Mouse (Mus musculus): ENCODE measurements around the gene Prepl. TPM values are rescaled to one million over a fixed set of nuclear protein-coding genes. Genes with fewer than 3 reads are reported as not detected.

The Prepl gene
- polyA plus RNA-seq, 1 experiment, result not detected

DNA sequence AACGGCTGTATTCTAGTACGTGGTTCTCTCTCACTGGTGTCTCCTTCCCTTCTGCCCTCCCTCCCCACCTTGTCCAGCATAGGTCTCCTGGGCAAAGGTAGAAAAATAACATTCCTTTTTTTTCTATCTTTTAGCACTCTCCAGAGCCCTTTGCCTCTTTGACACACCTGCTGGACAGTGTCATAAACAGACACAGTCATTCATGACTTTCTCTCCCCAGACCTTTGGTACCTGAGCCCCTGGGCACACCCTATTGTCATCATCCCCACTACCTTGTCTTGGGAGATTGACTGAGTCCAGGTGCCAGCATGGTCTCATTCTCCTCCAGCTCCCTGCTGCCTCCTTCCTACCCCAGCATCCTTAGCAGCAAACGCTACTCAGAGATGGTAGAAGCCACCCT, 57.0 kb downstream of the Prepl start:
- Histone ChIP-seq H3K27ac (ENCODE audit: insufficient read depth, low read depth, low read length) (no peak overlapping the region), H3K4me1 (ENCODE audit: control insufficient read depth, insufficient read depth, low read length) (peaks cover 9% of the 10 kb centered on the region), H3K4me3 (ENCODE audit: insufficient read depth, low read depth, low read length) (no peak overlapping the region)
- TF ChIP-seq POLR2A (IDR thresholded peaks at IDR 0.05; ENCODE audit: insufficient read depth, low read depth, low read length) (no peak), CTCF (IDR thresholded peaks at IDR 0.05; ENCODE audit: insufficient read depth, low read depth, low read length) (no peak)
- WGBS, result 80% methylated on average over 3 of the region's 3 CpGs

DNA sequence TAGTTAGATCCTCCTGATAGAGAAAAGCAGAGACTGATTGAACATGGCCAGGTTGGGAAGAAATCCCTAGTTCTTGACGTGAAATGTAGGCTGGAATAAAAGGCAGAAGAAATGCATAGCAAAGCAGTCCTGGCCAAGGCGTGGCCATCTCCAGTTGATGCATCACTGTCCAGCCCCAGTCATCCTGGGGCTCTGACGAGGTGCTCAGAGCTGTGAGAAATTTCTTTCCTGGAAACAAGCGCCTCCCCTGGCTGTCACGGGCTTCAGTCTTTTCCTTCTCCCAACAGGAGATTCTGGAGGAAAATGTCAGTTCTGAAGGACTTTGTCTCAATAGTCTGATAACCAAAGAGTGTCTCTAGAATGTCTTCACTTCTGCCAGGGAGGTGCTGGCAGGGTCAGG, 59.4 kb downstream of the Prepl start:
- no peak overlapping the region for H3K27ac ChIP-seq (ENCODE audit: insufficient read depth, low read depth, low read length)
- 78% methylated on average over 5 of the region's 5 CpGs for WGBS
- TF ChIP-seq POLR2A (IDR thresholded peaks at IDR 0.05; ENCODE audit: insufficient read depth, low read depth, low read length) (no peak), CTCF (IDR thresholded peaks at IDR 0.05; ENCODE audit: insufficient read depth, low read depth, low read length) (no peak)
- H3K4me1 ChIP-seq (ENCODE audit: control insufficient read depth, insufficient read depth, low read length), result peaks cover 9% of the 10 kb centered on the region
- no peak overlapping the region for H3K4me3 ChIP-seq (ENCODE audit: insufficient read depth, low read depth, low read length)

DNA sequence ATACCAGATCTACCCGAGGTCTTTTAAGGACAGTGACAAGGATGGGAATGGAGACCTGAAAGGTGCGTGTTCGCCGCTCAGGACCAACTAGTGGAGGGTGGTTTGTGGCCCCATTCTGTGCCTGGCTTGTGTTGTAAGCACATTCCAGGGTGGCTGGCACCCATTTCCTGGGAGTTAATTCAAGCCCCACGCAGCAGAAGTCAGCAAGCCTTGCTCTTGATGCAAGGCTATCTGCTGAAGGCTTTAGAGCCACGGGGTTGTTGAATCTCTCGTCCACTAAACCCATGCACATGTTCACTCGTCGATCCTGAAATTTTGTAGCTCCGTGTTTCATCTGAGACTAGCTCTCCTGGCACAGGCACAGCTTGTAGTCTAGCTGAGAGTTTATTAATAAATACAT, 61.2 kb downstream of the Prepl start:
- Histone ChIP-seq H3K4me1 (ENCODE audit: control insufficient read depth, insufficient read depth, low read length) (peaks cover 4% of the 10 kb centered on the region; the same call in 1 of the 2 replicates), H3K27ac (ENCODE audit: insufficient read depth, low read depth, low read length) (no peak overlapping the region), H3K4me3 (ENCODE audit: insufficient read depth, low read depth, low read length) (no peak overlapping the region)
- WGBS, result 89% methylated on average over 10 of the region's 10 CpGs
- TF ChIP-seq CTCF (IDR thresholded peaks at IDR 0.05; ENCODE audit: insufficient read depth, low read depth, low read length) (no peak), POLR2A (IDR thresholded peaks at IDR 0.05; ENCODE audit: insufficient read depth, low read depth, low read length) (no peak)

DNA sequence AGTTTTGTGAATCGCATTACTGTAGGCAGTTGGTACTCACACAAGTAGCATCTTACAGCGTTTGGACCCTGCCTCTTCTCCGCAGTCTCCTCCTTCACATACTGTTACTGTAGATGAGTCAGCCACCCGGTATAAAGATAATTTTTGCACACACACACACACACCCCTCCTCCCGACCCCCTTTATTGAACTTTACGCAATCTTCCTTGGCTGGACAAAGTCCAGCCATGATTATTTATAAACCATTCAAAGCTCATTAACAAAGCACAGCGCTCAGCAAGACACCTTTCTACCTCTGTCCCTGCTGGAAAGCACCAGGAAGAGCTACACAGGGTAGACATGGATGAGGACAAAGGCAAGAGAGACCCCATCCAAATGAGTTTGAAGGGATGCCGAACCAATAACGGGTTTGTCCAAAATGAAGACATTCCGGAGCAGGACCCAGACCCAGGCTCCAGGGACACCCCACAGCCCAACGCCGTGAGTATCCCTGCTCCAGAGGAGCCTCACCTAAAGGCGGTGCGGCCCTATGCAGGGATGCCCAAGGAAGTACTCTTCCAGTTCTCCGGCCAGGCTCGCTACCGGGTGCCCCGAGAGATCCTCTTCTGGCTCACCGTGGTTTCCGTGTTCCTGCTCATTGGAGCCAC, 61.8 kb downstream of the Prepl start, which contains the start of gene Slc3a1:
Slc3a1 (plus strand) TSS at position 284 of the 647 bp plus-strand sequence.
- TF ChIP-seq CTCF (IDR thresholded peaks at IDR 0.05; ENCODE audit: insufficient read depth, low read depth, low read length), result no peak
- TF ChIP-seq POLR2A (IDR thresholded peaks at IDR 0.05; ENCODE audit: insufficient read depth, low read depth, low read length), result no peak
- H3K27ac ChIP-seq (ENCODE audit: insufficient read depth, low read depth, low read length), result no peak within 1 kb of the TSS
- H3K4me3 ChIP-seq (ENCODE audit: insufficient read depth, low read depth, low read length), result no peak within 1 kb of the TSS
- 63% methylated on average over 20 of the region's 20 CpGs for WGBS
- peaks cover 4% of the 10 kb centered on the region; the same call in 1 of the 2 replicates for H3K4me1 ChIP-seq (ENCODE audit: control insufficient read depth, insufficient read depth, low read length)

DNA sequence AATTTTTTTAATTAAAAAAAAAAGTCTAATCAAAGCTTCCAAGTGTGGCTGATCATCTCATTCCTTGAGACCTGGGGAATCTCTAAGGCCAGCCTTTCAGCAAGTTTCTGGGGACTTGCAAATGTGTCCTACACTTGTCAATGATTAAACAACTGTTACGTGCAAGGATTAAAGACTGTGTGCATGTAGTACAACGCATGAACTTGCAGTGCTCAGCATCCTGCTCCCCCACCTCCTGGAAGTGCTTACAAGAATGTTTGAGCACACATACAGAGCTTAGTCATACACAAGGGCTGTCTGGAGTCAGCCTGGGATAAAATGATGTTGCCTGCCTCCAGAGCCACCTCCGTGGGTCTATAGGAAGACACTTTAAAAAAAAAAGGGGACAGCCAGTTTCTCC, 62.8 kb downstream of the Prepl start:
- TF ChIP-seq CTCF (IDR thresholded peaks at IDR 0.05; ENCODE audit: insufficient read depth, low read depth, low read length) (no peak), POLR2A (IDR thresholded peaks at IDR 0.05; ENCODE audit: insufficient read depth, low read depth, low read length) (no peak)
- Histone ChIP-seq H3K27ac (ENCODE audit: insufficient read depth, low read depth, low read length) (no peak overlapping the region), H3K4me1 (ENCODE audit: control insufficient read depth, insufficient read depth, low read length) (peaks cover 4% of the 10 kb centered on the region; the same call in 1 of the 2 replicates), H3K4me3 (ENCODE audit: insufficient read depth, low read depth, low read length) (no peak overlapping the region)
- WGBS, result 64% methylated on average over 3 of the region's 3 CpGs

DNA sequence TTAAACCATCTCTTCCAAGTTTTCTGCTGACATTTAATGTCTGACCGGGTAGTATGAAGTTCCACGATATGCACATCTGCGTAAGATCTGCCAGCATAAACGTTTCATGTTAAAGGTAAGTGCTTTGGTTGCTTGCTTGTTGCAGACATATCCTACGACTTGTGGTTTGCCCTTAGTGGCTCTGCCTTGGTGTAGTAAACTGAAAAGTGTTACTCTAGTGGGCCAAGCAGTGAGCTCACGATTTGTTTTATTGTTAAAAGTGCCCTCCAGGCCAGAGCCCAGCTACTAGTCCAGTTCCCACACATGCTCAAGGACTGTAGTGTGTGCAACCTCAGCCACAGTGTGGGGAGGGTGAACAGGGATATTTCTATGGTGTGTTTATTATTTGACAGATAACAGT, 63.6 kb downstream of the Prepl start:
- Histone ChIP-seq H3K4me1 (ENCODE audit: control insufficient read depth, insufficient read depth, low read length) (peaks cover 4% of the 10 kb centered on the region; the same call in 1 of the 2 replicates), H3K4me3 (ENCODE audit: insufficient read depth, low read depth, low read length) (no peak overlapping the region), H3K27ac (ENCODE audit: insufficient read depth, low read depth, low read length) (no peak overlapping the region)
- TF ChIP-seq POLR2A (IDR thresholded peaks at IDR 0.05; ENCODE audit: insufficient read depth, low read depth, low read length), result no peak
- TF ChIP-seq CTCF (IDR thresholded peaks at IDR 0.05; ENCODE audit: insufficient read depth, low read depth, low read length), result no peak
- WGBS, result 86% methylated on average over 6 of the region's 6 CpGs

DNA sequence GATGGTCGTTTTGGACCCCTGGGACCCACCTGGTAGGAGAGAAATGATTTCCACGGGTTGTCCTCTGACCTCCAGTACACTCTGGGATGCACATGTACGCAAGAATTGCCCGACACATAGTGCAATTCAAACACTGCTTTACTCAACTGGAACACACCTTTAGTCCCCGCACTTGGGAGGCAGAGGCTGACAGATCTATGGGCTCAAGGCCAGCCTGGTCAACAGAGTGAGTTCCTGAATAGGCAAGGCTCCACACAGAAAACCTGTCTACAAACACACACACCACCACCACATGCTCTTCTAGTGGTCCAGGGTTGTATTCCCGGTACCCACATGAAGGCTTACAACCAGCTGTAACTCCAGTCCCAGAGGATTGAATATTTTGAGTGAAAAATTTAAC, 64.9 kb downstream of the Prepl start:
- Histone ChIP-seq H3K4me1 (ENCODE audit: control insufficient read depth, insufficient read depth, low read length) (peaks cover 4% of the 10 kb centered on the region; the same call in 1 of the 2 replicates), H3K27ac (ENCODE audit: insufficient read depth, low read depth, low read length) (no peak overlapping the region), H3K4me3 (ENCODE audit: insufficient read depth, low read depth, low read length) (no peak overlapping the region)
- WGBS, result 94% methylated on average over 6 of the region's 6 CpGs
- no peak for TF ChIP-seq POLR2A (IDR thresholded peaks at IDR 0.05; ENCODE audit: insufficient read depth, low read depth, low read length)
- no peak for TF ChIP-seq CTCF (IDR thresholded peaks at IDR 0.05; ENCODE audit: insufficient read depth, low read depth, low read length)

DNA sequence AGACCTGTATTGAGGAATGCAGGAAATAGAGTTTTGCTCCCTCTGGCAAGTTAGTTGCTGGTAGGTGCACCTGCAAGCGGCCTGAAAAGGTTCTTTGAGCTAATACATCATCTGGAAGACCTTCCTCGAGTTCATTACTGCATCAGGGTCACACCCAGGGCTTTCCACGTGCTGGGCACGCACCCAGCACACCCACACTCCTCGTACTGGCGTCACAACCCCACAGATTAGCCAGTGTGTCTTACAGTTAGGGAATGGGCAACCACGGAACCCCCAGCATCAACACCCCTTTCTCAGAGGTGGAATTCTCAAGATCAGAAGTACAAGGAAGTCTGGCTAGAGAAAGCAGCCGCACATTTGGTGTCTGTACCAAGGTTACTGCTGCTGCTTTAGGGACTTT, 65.8 kb downstream of the Prepl start:
- WGBS, result 86% methylated on average over 8 of the region's 8 CpGs
- Histone ChIP-seq H3K4me3 (ENCODE audit: insufficient read depth, low read depth, low read length) (no peak overlapping the region), H3K27ac (ENCODE audit: insufficient read depth, low read depth, low read length) (no peak overlapping the region), H3K4me1 (ENCODE audit: control insufficient read depth, insufficient read depth, low read length) (peaks cover 4% of the 10 kb centered on the region; the same call in 1 of the 2 replicates)
- TF ChIP-seq CTCF (IDR thresholded peaks at IDR 0.05; ENCODE audit: insufficient read depth, low read depth, low read length) (no peak), POLR2A (IDR thresholded peaks at IDR 0.05; ENCODE audit: insufficient read depth, low read depth, low read length) (no peak)

DNA sequence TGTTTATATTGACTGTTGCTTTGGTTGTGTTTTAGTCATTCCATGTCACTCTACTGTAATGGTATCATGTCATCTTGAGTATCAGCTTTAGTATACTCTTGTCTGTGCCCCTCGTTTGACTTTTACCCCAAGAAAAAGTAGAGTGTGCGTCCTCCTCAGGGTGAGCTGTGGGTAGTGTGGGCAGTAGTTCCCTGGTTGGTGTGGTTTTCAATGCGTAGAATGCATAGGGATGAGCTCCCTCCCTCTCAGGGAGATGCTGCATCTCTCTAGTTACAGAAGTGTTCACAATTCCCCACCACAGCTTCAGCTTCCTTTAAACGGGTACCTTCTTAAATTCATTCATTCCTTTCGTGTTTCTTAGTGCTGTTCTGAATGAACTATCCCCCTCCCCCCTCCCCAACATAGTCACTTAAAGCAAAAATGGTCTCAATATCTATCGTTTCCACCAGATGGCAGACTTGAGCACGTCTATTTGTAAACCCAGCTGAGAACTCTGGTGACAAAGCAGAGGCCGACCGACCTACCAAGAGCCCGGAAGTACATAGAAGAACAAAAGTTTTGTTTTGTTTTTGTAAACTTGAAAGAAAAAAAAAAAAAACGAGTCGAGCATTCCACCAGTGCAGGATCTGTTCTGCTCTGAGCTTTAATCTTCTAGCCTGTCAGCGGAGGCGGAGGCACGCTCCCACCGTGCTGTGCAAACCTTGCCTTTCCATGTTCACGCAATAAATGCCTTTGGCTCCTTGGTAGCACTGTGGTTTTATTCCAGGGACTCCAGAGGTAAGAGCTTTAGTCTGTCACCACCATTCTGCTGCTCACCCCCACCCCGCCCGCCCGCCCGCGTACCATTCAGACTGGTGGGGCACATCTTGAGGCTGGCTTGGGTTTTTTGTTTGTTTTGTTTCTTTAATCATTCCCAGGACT, 66.5 kb downstream of the Prepl start:
- Histone ChIP-seq H3K4me3 (ENCODE audit: insufficient read depth, low read depth, low read length) (no peak overlapping the region), H3K27ac (ENCODE audit: insufficient read depth, low read depth, low read length) (no peak overlapping the region), H3K4me1 (ENCODE audit: control insufficient read depth, insufficient read depth, low read length) (peaks cover under 1% of the 10 kb centered on the region; the same call in 1 of the 2 replicates)
- 48% methylated on average over 22 of the region's 22 CpGs for WGBS
- TF ChIP-seq POLR2A (IDR thresholded peaks at IDR 0.05; ENCODE audit: insufficient read depth, low read depth, low read length) (no peak), CTCF (IDR thresholded peaks at IDR 0.05; ENCODE audit: insufficient read depth, low read depth, low read length) (no peak)

All from olfactory bulb, adult 2 months (tissue).